Mouse (Mus musculus) lung, postnatal 0 days (tissue): ENCODE measurements around the gene Trat1. TPM values are rescaled to one million over a fixed set of nuclear protein-coding genes. Genes with fewer than 3 reads are reported as not detected.

Experiments
- ATAC-seq: fragments of 200-750 bp; cut with Nextera tagmentation; 2 replicates; pipeline ENCODE4 v1.8.0; 2017; ENCODE audit warnings: moderate library complexity
- DNase-seq: peaks from one replicate; pipeline ENCODE4 v3.0.0-alpha.2; 2016; ENCODE audit warnings: low spot score
- H3K27ac ChIP-seq: fragments of 300-500 bp; sonication (generic); 2 replicates; pipeline ENCODE4 v1.5.1; 2014; ENCODE audit warnings: antibody characterized with exemption, mild to moderate bottlenecking, low read length, mixed read lengths
- H3K27me3 ChIP-seq: fragments of 300-500 bp; sonication (generic); replicated peaks from 2 replicates; pipeline ENCODE4 v1.6.1; 2014; ENCODE audit warnings: low read length, mixed read lengths; ENCODE audit not compliant: insufficient read depth
- H3K36me3 ChIP-seq: fragments of 300-500 bp; sonication (generic); 2 replicates; pipeline ENCODE4 v1.6.1; 2014; ENCODE audit warnings: low read length, mixed read lengths; ENCODE audit not compliant: insufficient read depth
- H3K4me1 ChIP-seq: fragments of 300-500 bp; sonication (generic); 2 replicates; pipeline ENCODE4 v1.6.1; 2014; ENCODE audit warnings: antibody characterized with exemption, low read depth, low read length, mixed read lengths; ENCODE audit not compliant: insufficient read depth
- H3K4me2 ChIP-seq: fragments of 300-500 bp; sonication (generic); replicated peaks from 2 replicates; pipeline ENCODE4 v1.6.1; 2014; ENCODE audit warnings: low read depth, mild to moderate bottlenecking, low read length, moderate library complexity, mixed read lengths
- H3K4me3 ChIP-seq: fragments of 300-500 bp; sonication (generic); 2 replicates; pipeline ENCODE4 v1.5.1; 2014; ENCODE audit warnings: low read depth, low read length
- H3K9ac ChIP-seq: fragments of 300-500 bp; sonication (generic); replicated peaks from 2 replicates; pipeline ENCODE4 v1.6.1; 2014; ENCODE audit warnings: low read depth, mild to moderate bottlenecking
- H3K9me3 ChIP-seq: fragments of 300-500 bp; sonication (generic); 2 replicates; pipeline ENCODE4 v1.6.1; 2016; ENCODE audit warnings: low read length, mixed read lengths
- CTCF ChIP-seq: IDR thresholded peaks from 2 replicates; pipeline ENCODE4 v1.5.1; 2016; ENCODE audit warnings: antibody characterized with exemption, mild to moderate bottlenecking
- EP300 ChIP-seq: IDR thresholded peaks from 2 replicates; pipeline ENCODE4 v1.6.1; 2016; ENCODE audit warnings: antibody characterized with exemption, mild to moderate bottlenecking, control low read depth
- WGBS: fragments of 180-500 bp; shearing (Covaris S2); extraction: QIAGEN DNeasy Blood & Tissue Kit; methylation state at CpG from one replicate; pipeline ENCODE4 v1.1.7; 2014; 5-methylcytosine and 5-hydroxymethylcytosine counted together
- polyA plus RNA-seq: library from polyadenylated mRNA; unstranded; fragments of >200 nt; fragmentation: Nextera tagmentation; extraction: Ambion mirVana; gene quantifications from 2 replicates; pipeline ENCODE4 v1.2.1, GENCODE M21; 2015

The Trat1 gene
- polyA plus RNA-seq, 1 experiment from 2014 or later, result 0.16 TPM

DNA sequence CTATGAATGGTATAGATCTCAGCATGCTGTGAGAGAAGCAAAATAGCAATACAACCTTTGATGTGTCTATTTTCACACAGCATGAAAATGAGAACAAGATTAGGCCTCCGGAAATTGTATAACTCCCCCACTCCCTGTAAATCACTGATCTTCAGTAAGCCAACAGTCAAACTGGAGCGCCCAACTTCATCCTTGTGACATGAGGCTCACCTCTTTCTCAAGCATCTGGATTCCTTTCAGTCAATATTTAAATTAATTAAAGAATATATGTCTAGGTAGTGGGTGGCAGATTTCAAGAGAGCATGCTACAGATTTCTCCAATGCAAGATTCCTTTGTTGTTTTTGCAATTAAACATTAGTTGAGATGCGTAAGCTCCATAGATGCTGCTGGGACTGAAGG is 2.6 kb downstream of the Trat1 start:
- Histone ChIP-seq H3K9ac (no peak overlapping the region), H3K9me3 (no peaks in the 10 kb centered on the region), H3K4me2 (no peak overlapping the region), H3K27me3 (no peaks in the 10 kb centered on the region), H3K4me1 (no peaks in the 10 kb centered on the region), H3K27ac (no peak overlapping the region), H3K4me3 (no peak overlapping the region), H3K36me3 (no peaks in the 10 kb centered on the region)
- DNase-seq, result no peak
- no peak for TF ChIP-seq EP300
- TF ChIP-seq CTCF, result no peak
- no peak for ATAC-seq
- WGBS, result 95% methylated on average over 3 of the region's 3 CpGs

DNA sequence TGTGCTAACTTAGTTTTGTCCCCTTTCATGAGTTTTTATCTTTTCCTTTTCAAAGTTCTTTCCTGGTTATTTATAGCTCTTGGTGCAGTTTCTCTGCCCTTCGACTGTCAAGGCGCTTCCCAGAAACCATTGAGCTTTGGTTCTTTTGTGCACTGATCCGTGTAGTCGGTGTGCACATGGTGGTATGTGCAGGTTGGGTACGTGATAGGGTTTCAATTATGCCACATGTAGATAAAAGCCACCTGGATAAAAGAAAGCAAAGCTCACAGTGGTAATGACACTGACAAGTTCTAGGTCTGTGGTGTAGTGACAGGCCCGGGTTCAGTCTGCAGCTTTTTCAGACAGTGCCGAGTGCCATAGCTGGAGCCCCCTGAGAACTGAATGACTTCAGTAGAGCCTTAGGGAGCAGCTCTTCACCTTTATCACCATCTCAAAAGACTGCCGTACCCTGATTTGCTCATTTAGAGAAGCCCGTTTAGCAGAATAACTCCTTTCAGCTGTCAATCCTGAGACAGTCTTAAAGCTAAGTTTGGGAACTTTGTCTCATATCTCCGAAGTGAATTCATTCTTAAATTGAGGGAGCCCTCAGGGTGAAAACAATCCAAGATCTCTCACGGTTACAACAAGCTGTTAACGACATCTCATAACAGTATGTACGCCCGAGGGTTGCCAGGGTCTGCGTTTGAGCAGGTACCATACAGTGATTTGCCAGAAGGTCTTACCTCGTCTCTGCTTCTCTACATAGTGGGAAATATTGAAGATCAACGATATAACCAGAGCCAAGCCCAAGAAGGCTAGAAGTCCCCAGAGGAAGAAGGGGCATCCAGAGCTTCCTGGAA is 11.0 kb downstream of the Trat1 start:
- Histone ChIP-seq H3K9me3 (no peaks in the 10 kb centered on the region), H3K27ac (no peak overlapping the region), H3K4me3 (no peak overlapping the region), H3K36me3 (no peaks in the 10 kb centered on the region), H3K4me2 (no peak overlapping the region), H3K27me3 (no peaks in the 10 kb centered on the region), H3K9ac (no peak overlapping the region), H3K4me1 (no peaks in the 10 kb centered on the region; the same call in 1 of the 2 replicates)
- no peak for DNase-seq
- TF ChIP-seq EP300, result no peak
- no peak for TF ChIP-seq CTCF
- ATAC-seq, result no peak
- WGBS, result 69% methylated on average over 17 of the region's 17 CpGs

DNA sequence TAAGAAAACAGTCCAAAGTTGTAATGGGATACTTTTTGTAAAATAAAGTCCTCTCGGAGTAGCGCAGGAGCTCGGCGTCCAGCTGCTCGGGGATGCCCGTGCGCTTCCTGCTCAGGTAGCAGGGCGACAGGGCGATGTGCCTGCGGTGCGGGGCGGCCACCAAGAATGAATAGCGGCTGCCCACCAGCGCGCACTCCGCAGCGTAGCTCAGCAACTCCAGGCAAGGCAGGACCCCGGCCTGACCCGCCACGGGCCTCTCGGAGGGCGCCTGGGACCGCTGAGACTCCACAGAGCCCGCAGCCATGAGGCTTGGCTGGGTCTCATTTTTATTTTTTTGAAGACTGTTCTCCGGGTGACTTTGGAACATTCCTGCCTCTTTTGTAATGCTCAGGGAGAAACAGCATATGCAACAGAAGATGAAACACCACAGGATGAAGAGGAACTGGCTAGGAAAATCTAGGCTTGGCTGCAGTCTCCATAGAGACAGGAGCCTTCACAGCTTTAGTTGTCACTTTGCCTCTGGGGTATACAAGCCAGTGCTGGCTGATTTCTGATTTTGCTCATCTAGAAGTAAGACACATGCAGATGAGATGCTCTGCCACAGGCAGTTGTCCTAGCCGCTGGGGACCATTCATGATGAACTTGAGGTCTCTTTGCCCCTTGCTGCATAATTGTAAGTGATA is 21.5 kb downstream of the Trat1 start:
- no peak overlapping the region for H3K9ac ChIP-seq
- no peak overlapping the region for H3K4me3 ChIP-seq
- ATAC-seq, result no peak

DNA sequence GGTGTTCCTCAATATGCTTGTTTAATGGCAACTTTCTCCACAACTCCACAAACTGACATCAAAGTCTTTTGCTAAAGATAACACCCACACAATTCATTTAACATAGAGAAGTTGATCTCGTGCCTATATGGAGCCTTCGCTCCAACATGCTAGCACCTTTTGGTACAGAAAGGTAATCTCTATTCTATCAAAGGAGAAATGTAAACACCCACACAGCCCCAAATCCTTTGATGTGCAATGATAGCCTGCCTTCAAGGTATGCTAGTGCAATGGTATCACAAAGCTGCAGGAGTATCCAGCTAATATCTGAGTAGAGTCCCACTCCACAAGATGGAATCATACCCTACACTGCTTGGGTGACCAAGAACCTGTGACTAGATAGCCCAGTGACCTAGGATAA is 26.4 kb downstream of the Trat1 start:
- no peak overlapping the region for H3K4me3 ChIP-seq
- H3K9me3 ChIP-seq, result no peaks in the 10 kb centered on the region
- no peak overlapping the region for H3K27ac ChIP-seq
- 71% methylated on average over 2 of the region's 2 CpGs for WGBS
- no peak overlapping the region for H3K4me2 ChIP-seq
- no peaks in the 10 kb centered on the region for H3K4me1 ChIP-seq
- ATAC-seq (no peak), DNase-seq (no peak)
- no peaks in the 10 kb centered on the region for H3K27me3 ChIP-seq
- TF ChIP-seq EP300, result no peak
- TF ChIP-seq CTCF, result no peak
- no peaks in the 10 kb centered on the region for H3K36me3 ChIP-seq
- no peak overlapping the region for H3K9ac ChIP-seq

More for the DNA sequence above, 21.5 kb downstream of the Trat1 start:
- Histone ChIP-seq H3K9me3 (no peaks in the 10 kb centered on the region), H3K27ac (no peak overlapping the region), H3K27me3 (no peaks in the 10 kb centered on the region), H3K4me1 (no peaks in the 10 kb centered on the region), H3K4me2 (0 out of 2 replicates have a peak overlapping the region, but pooled peaks have one; percentile 33), H3K36me3 (no peaks in the 10 kb centered on the region)
- 15% methylated on average over 26 of the region's 26 CpGs for WGBS
- peak; percentile 5 for DNase-seq
- TF ChIP-seq CTCF, result no peak
- TF ChIP-seq EP300, result no peak

DNA sequence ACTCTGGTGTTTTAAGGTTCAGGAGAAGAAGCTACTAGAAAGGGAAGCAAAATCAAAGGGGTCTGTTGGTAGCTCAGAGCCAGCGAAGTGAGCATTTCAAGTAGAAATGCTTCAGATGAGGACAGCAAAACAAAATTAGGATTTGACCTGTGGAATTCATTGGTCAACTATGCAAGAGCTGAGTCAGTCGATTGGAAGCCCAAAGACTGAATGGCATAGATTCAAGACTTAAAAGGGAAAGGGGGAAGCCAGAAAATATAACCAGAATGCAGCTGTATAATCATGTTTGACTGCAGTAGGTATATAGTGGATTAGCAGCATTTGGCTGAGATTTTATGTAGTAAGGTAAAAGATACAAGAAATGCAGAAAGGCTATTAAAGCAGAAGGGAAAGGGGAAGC is 26.8 kb downstream of the Trat1 start:
- no peak for TF ChIP-seq EP300
- no peak for TF ChIP-seq CTCF
- Histone ChIP-seq H3K27me3 (no peaks in the 10 kb centered on the region), H3K4me3 (no peak overlapping the region), H3K9me3 (no peaks in the 10 kb centered on the region), H3K9ac (no peak overlapping the region), H3K27ac (no peak overlapping the region), H3K36me3 (no peaks in the 10 kb centered on the region), H3K4me2 (no peak overlapping the region), H3K4me1 (no peaks in the 10 kb centered on the region)
- ATAC-seq, result no peak
- 63% methylated on average over 2 of the region's 2 CpGs for WGBS
- DNase-seq, result no peak

DNA sequence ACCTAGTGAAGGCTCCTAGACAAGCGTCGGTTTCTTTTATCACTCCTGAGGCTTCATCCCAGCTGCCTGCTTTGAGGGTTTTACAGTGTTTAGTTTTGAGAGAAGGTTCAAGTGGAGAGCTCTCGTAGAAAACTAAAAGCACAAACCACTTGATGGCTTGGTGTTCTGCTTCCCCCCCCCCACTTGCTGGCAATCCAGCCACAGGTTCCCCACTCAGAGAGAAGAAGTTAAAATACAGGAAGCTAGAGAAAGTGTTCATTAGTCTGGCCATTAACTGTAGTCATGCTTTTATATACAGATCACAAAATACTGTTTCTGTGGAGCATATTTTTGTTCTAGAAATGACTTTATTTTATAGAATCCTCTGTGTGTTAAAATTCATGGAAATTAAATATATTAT is 30.3 kb downstream of the Trat1 start:
- DNase-seq, result peak; percentile 47

More for the DNA sequence above, 30.3 kb downstream of the Trat1 start:
- Histone ChIP-seq H3K4me3 (no peak overlapping the region), H3K36me3 (no peaks in the 10 kb centered on the region), H3K27me3 (no peaks in the 10 kb centered on the region), H3K4me2 (no peak overlapping the region), H3K27ac (no peak overlapping the region), H3K9me3 (no peaks in the 10 kb centered on the region), H3K4me1 (no peaks in the 10 kb centered on the region), H3K9ac (no peak overlapping the region)
- peak; percentile 38 for ATAC-seq
- WGBS, result 30% methylated on average over 3 of the region's 3 CpGs
- no peak for TF ChIP-seq CTCF
- TF ChIP-seq EP300, result no peak
